Mouse (Mus musculus) liver, adult 2 months (tissue): ENCODE measurements around the gene Kcnk10.

Experiments
- CTCF ChIP-seq: fragments of 200-500 bp; IDR thresholded peaks from 2 replicates; pipeline ENCODE4 v1.5.1; 2011; ENCODE audit warnings: low read depth, low read length, control low read depth
- POLR2A ChIP-seq: fragments of 200-500 bp; IDR thresholded peaks from 2 replicates; pipeline ENCODE4 v1.6.1; 2011; ENCODE audit warnings: low read length, control low read depth; ENCODE audit not compliant: insufficient read depth; ENCODE audit errors: extremely low read depth

- TF ChIP-seq CTCF (no peak), POLR2A (no peak)
Observed at GRCm38 (mm10) chr12:98521311-98521710, 56.8 kb downstream of the Kcnk10 start.
